Mouse (Mus musculus) layer of hippocampus, postnatal 14 days (tissue): Measurements from ENCODE around the gene Zfp867. TPM values are rescaled to one million over a fixed set of nuclear protein-coding genes. Genes with fewer than 3 reads are reported as not detected.

ENCODE experiments used
- DNase-seq, 2 experiments: peaks; one replicate each; pipeline ENCODE4 v3.0.0; 2021 to 2022; ENCODE audit warnings: low spot score in 2 of 2, mixed read lengths in 1 of 2
- long read RNA-seq, 2 experiments: library from polyadenylated mRNA; stranded (forward); transcript quantifications; one replicate each; pipeline ENCODE4 v2.0.0; 2021
- total RNA-seq, 2 experiments: library from RNA; stranded (reverse); gene quantifications; 2 replicates each; pipeline ENCODE4 v1.2.3; 2021

The Zfp867 gene
- total RNA-seq = 1 to 10 TPM; 3.9 to 4.7 TPM
- long read RNA-seq, experiment 1, partial matches to known transcripts = 0 of 8 reads
- long read RNA-seq, experiment 1, other reads (novel, unspliced or antisense) = 4 of 8 reads
- long read RNA-seq, experiment 2, transcript Zfp867-201 (4 exons, 3,412 nt) = major isoform, 5 of 7 reads
- long read RNA-seq, experiment 2, partial matches to known transcripts = 0 of 7 reads
- long read RNA-seq, experiment 2, other reads (novel, unspliced or antisense) = 2 of 7 reads

- DNase-seq = peak; percentile 82 to 90
Observed at GRCm38 (mm10) chr11:59472326-59472677, at the start of gene Zfp867. Gene Zfp867 (minus strand): TSS chr11:59472474.

DNA sequence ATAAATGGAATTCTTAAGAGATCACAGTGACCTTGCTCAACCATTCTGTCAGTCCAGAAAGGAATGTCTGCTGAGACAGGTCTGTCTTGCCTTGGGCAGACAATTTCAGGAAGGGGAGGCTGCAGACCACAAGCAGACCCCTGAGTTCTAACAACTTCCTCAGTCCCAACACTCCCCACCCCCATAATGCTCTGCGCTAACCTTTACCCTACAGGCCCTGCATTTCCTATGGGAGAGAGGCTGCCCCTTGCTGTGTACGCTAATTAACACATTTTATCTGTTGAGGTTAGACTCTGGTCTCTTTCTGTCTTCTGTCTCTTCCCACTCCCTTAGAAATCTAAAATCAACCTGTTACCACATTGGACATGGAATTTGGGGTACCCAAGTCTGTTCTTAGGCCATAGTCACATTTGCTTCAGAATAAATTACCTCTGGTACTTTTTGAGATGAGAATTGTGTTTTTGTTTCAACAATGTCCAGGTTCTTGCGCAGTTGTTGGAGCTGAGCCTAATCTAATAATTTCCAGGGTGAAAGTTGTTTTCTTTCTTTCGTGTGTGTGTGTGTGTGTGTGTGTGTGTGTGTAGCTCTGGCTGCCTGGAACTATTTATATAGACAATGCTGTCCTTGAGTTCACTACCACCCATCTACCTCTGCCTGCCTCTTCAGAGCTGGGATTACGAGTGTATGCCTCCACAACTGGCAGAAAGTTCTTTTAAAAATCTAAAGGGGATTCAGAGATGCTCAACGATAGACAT lies 47.6 kb upstream of the Zfp867 start:
- DNase-seq = no peak

GRCm38 (mm10) chr11:59518226-59518625 lies 46.0 kb upstream of the Zfp867 start:
- DNase-seq = no peak

- DNase-seq = no peak
Observed at GRCm38 (mm10) chr11:59517441-59517840, 45.2 kb upstream of the Zfp867 start.

GRCm38 (mm10) chr11:59514789-59515188 lies 42.5 kb upstream of the Zfp867 start:
- DNase-seq = no peak

DNA sequence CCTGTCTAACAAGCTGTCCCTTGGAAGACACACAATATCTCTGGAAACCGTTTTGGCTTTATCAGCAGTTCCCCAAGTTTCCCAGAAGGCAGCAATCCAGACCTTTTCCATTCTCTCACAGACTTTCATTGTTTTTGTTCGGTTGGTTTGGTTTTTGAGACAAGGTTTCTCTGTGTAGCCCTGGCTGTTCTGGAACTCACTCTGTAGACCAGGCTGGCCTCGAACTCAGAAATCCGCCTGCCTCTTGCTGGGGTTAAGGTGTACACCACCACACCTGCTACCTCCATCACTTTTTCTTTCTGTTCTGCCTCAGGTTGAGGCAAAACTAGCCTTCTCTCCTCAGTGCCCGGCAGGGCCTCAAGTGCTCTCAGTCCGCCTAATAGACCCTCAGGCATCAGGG lies 42.1 kb upstream of the Zfp867 start:
- no peak for DNase-seq

DNA sequence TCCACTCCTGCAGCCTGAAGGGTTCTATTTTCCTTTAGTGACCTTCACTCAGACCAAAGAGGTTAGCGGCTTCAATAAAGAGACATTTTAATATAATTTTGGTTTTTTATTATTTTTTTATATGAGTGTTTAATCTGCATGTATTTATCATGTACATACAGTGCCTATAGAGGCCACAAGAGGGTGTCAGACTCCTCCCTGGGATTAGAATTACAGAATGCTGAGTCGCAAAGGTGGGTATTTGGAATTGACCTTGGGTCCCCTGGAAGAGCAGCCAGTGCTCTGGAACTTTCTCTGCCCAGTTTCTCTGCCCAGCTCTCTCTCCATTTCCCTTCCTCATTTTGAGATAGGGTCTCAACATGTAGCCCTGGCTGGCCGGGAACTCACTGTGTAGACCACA lies 41.3 kb upstream of the Zfp867 start:
- no peak for DNase-seq

DNA sequence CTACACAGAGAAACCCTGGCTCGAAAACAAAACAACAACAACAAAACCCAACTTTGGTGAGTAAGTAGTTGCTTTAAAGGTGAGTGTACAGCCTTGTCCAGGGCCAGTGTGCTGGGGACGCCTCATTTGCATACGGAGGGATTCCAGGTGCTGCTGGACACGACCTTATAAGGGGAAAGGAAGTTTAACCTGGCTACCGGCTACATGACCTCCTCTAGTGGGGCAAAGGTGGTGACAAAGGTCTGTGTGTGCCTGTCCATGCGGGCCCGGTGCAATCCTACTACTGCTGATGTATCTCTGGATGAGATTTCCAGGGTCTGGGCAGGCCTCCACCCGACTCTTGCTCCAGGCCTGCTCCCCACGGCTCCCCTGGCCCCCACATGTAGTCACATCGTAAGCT lies 40.5 kb upstream of the Zfp867 start:
- no peak for DNase-seq

GRCm38 (mm10) chr11:59511558-59511957 lies 39.3 kb upstream of the Zfp867 start:
- DNase-seq = no peak

- no peak for DNase-seq
Observed at GRCm38 (mm10) chr11:59506713-59507074, 34.4 kb upstream of the Zfp867 start.

- DNase-seq = peak; percentile 76 to 80
Observed at GRCm38 (mm10) chr11:59505839-59506712, 33.8 kb upstream of the Zfp867 start.

DNA sequence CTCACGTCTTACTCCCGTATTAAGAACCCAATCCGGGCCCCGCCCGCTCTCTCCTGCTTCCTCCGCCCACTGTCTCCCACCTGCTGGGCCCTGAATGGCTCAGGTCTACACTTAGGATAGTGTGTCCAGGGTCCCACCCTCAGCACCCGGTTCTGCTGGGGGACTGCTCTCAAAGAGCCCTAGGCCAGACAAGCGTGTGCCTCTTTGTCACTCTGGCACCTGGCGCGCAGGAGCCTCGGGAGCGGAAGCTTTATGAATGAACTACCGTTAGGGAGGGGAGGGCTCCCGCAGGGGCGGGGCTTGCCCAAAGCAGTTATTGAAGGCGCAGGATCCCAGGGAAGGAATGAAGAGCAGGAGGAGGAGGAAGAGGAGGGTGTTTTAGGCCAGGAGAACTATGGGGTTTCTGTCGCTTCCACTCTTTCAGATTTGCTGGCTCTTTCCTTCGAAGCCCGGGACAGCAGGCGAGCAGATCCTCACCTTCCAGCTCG lies 33.1 kb upstream of the Zfp867 start:
- peak; percentile 51 to 56 for DNase-seq

DNA sequence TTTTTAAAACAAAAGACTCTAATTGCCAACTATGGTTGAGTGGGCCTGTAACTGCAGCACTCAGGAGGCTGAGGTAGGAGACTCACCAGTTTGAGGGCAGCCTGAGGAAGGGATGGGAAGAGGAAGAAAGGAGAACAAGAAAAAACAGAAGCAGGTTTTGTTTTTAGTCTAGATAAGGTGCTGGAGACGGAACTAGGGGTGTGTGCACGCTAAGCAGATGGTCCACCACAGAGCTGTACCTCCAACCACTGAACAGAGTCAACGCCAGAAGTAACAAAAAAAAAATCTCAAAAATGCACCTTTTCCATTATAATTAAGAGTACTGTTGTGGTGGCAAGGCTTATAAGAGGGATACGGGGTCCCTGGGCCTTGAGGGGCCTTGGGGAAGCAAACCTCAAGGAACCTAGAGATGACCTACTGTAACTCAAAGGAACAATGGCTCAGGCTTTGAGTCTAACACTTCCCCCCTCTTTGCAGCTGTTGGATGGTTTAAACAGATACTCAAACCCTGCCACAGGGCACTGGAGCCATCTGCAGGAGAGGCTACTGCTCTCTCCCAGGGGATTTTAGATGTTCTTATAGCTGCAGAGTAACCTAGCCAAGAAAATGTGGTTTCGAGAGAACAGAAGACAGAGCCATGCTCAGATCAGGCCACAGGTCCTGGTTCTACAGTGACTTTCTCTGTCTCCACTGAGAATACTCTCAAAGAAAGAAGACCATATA lies 29.9 kb upstream of the Zfp867 start:
- no peak for DNase-seq

DNA sequence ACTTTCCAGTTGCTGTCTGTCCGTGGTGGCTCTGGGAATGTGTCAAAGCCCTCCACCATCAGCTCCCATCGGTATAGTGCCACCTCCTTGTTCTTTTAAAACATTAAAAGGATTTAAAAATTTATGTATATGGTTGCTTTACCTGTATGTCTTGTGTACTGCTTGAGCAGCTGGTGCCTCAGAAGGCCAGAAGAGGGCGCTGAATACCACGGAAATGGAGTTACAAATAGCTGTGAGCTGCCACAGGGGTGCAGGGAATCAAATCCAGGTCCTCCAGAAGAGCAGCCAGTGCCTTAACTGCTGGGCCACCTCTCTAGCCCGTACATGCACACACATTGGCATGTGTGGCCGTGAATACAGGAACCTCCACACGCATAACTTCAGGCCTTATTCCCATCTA lies 25.5 kb upstream of the Zfp867 start:
- no peak for DNase-seq

- DNase-seq = no peak
Observed at GRCm38 (mm10) chr11:59496672-59497310, 24.5 kb upstream of the Zfp867 start.

DNA sequence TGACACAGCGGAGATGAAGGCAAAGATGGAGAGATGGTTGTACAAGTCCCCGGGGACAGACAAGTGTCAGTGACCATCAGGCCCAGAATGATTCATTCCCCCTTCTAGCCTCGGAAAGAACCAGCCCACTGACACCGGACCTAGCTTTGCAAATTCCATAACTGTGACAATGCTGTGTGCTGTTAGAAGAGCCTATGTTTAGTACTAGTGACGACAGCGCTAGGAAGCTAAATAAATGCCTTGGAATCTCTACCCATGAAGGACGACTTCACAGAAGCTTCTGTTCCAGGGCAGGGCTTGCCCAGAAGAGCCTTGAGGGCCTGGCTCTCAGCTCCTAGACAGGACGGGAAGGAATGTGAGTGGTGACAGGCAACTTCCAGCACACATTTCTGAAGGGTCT lies 13.9 kb upstream of the Zfp867 start:
- no peak for DNase-seq

DNA sequence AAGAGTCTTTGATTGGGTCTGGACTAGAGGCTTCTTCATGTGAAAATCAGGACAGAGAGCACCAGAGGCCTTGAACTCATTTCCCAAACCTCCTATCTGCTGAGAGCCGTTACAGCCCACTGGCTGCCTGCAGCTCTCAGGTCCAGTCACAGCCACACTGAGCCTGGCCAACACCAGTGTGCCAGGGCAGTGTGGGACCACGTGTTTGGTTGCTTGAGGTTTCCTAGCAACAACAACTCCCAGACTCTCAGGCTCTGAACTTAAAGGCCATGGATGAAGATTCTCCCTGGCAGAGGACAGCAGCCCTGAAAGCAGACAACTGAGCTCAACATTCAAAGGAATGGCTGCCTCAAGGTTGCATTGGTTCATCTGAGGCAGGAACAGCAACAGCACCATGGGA lies 13.4 kb upstream of the Zfp867 start:
- DNase-seq = no peak

- peak; percentile 55 to 77 for DNase-seq
Observed at GRCm38 (mm10) chr11:59483212-59483611, 10.9 kb upstream of the Zfp867 start.

- DNase-seq = no peak
Observed at GRCm38 (mm10) chr11:59477240-59477639, 5.0 kb upstream of the Zfp867 start.

DNA sequence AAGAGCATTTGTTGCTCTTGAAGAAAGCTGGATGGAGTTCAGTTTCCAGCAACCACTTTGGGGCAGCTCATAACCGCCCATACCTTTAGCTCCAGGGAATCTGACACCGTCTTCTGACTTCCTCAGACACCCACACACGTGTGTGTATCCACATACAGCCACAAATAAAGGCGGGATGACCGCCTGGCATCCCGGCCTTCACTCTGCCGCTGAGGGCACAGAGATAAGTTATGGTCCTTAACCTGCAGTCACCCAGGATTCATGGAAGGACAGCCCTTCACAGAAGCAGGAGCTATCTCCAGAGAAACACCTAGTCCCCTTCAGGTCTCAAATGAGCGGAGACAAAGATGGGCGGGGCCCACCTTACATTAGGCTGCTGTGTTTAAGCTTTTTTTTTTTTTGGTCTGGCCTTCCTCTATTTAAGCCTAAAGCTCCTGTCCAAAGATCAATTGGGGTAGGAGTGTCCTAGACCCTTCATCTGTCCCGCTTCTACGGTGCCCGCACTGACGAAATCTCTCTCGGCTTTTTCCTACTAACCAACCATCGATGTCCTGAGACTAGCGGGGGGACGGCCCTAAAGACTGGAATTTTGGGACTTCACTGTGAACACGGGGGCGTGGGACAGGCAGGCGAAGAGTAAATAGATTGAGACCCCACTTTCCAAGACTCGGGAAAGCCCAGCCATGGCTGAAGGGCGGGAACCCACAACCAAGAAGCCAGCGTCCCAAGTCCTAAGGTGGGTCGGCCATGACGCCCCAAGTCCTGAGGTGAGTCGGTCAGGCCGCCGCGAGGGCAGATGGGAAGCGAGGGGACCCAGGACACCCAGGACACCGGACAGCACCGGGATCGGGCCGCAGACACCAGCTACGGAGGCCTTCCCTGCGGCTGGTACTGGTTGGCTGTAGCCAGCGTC lies 605 bp downstream of the Zfp867 start:
- no peak for DNase-seq
